Mouse (Mus musculus) intestine, embryonic 14.5 days (tissue): Measurements from ENCODE around the gene 1700069L16Rik. TPM values are rescaled to one million over a fixed set of nuclear protein-coding genes. Genes with fewer than 3 reads are reported as not detected.

Experiments
- ATAC-seq: fragments of 200-750 bp; cut with Nextera tagmentation; replicated peaks from 2 replicates; pipeline ENCODE4 v1.8.0; 2017; ENCODE audit warnings: low read depth, moderate number of reproducible peaks, moderate TSS enrichment, moderate library complexity; ENCODE audit not compliant: low FRiP score, low TSS enrichment
- DNase-seq: peaks from one replicate; pipeline ENCODE4 v3.0.0-alpha.2; 2018; ENCODE audit warnings: low spot score
- H3K27ac ChIP-seq: fragments of 300-500 bp; sonication (generic); 2 replicates; pipeline ENCODE4 v1.5.1; 2014; ENCODE audit warnings: low read depth, mild to moderate bottlenecking, control low read depth
- H3K27me3 ChIP-seq: fragments of 300-500 bp; sonication (generic); replicated peaks from 2 replicates; pipeline ENCODE4 v1.6.1; 2014; ENCODE audit warnings: low read length, control low read depth; ENCODE audit not compliant: control insufficient read depth, insufficient read depth
- H3K36me3 ChIP-seq: fragments of 300-500 bp; sonication (generic); 2 replicates; pipeline ENCODE4 v1.6.1; 2014; ENCODE audit warnings: low read length, control low read depth; ENCODE audit not compliant: control insufficient read depth, insufficient read depth
- H3K4me1 ChIP-seq: fragments of 300-500 bp; sonication (generic); replicated peaks from 2 replicates; pipeline ENCODE4 v1.6.1; 2014; ENCODE audit warnings: low read length, control low read depth, mixed read lengths; ENCODE audit not compliant: control insufficient read depth, insufficient read depth
- H3K4me2 ChIP-seq: fragments of 300-500 bp; sonication (generic); 2 replicates; pipeline ENCODE4 v1.6.1; 2014; ENCODE audit warnings: low read length
- H3K4me3 ChIP-seq: fragments of 300-500 bp; sonication (generic); 2 replicates; pipeline ENCODE4 v1.5.1; 2014; ENCODE audit warnings: low read depth, low read length, control low read depth, mixed read lengths
- H3K9ac ChIP-seq: fragments of 300-500 bp; sonication (generic); 2 replicates; pipeline ENCODE4 v1.6.1; 2014; ENCODE audit warnings: mild to moderate bottlenecking, low read length
- H3K9me3 ChIP-seq: fragments of 300-500 bp; sonication (generic); 2 replicates; pipeline ENCODE4 v1.6.1; 2016; ENCODE audit warnings: low read length, control low read depth; ENCODE audit not compliant: control insufficient read depth
- WGBS: fragments of 180-500 bp; shearing (Covaris S2); extraction: QIAGEN DNeasy Blood & Tissue Kit; methylation state at CpG from one replicate; pipeline ENCODE4 v1.1.7; 2014; 5-methylcytosine and 5-hydroxymethylcytosine counted together
- polyA plus RNA-seq: library from polyadenylated mRNA; unstranded; fragments of >200 nt; fragmentation: Nextera tagmentation; extraction: Ambion mirVana; gene quantifications from 2 replicates; pipeline ENCODE4 v1.2.1, GENCODE M21; 2014

The 1700069L16Rik gene
- polyA plus RNA-seq, 1 experiment from 2014 or later: not detected

DNA sequence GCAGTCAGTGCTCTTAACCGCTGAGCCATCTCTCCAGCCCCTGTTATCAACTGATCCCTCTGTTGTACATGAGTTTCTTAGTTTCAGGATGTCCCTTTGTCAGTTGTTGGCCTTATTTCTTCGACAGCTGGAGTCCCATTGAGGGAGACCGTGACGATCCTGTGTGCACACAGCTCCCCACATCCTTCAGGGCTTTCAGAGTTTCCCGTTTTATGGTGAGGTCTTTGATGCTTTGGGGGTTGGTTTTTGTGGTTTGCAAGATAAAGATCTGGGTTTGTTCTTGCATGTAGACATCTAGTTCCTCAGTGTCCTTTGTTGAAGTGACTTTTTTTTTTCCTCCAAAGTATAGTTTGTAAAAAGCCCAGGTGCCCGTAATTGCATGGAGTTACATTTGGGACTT lies 54.0 kb downstream of the 1700069L16Rik start:
- ATAC-seq: no peak
- no peak overlapping the region for H3K4me2 ChIP-seq
- no peak overlapping the region for H3K4me3 ChIP-seq
- no peak overlapping the region for H3K27ac ChIP-seq
- no peaks in the 10 kb centered on the region for H3K4me1 ChIP-seq
- H3K9ac ChIP-seq: no peak overlapping the region
- 77% methylated on average over 6 of the region's 6 CpGs for WGBS
- H3K27me3 ChIP-seq: no peaks in the 10 kb centered on the region
- no peaks in the 10 kb centered on the region for H3K36me3 ChIP-seq
- no peak for DNase-seq
- no peaks in the 10 kb centered on the region for H3K9me3 ChIP-seq

DNA sequence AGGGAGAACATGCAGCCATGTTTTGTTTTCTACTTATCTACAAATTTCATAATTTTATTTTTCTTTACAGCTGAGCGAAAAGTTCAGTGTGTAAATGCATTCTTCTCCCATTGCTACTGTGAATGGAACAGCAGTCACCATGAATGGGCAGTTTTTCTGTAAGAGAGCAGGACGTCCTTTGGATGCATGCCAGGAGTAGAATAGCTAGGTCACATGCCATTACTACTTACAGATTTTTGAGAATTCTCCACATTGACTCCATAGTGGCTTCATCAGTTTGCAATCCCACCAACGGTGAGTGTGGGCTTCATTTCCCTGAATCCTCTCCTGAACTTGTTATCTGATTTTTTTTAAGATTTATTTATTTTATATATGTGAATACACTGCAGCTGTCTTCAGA lies 54.5 kb downstream of the 1700069L16Rik start:
- ATAC-seq: no peak
- no peak overlapping the region for H3K4me3 ChIP-seq
- H3K27ac ChIP-seq: no peak overlapping the region
- no peak overlapping the region for H3K9ac ChIP-seq
- H3K4me1 ChIP-seq: no peaks in the 10 kb centered on the region
- WGBS: 68% methylated on average over 3 of the region's 3 CpGs
- H3K4me2 ChIP-seq: no peak overlapping the region
- H3K9me3 ChIP-seq: no peaks in the 10 kb centered on the region
- no peaks in the 10 kb centered on the region for H3K27me3 ChIP-seq
- H3K36me3 ChIP-seq: no peaks in the 10 kb centered on the region
- DNase-seq: no peak

DNA sequence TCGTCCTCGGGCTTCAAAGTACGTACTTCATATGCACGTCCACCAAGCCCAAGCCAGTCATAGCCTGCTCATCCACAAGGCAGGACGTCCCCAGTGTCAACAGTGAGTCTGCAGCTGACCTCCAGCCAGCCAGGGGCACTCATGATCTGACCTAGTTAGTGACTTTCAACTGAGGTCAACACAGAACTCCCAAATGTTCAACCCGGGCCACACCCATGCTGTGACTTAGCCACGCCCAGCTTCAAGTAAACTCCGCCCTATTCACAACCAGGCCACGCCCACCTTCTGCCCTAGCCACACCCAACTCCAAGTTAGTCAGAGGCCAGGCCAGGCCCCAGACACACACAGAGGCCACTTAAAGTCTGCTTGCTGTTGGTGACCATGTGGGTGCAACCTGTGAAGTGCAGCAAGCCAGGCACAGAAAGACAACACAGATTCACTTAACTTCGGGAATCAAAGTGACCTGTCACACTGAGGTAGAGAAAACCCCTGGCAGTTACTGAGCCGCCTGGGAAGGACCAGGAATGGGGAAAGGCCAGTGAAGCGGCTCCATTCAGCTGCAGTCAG lies 59.9 kb downstream of the 1700069L16Rik start:
- H3K27ac ChIP-seq: no peak overlapping the region
- no peaks in the 10 kb centered on the region for H3K36me3 ChIP-seq
- no peak overlapping the region for H3K4me2 ChIP-seq
- DNase-seq: no peak
- no peak overlapping the region for H3K4me3 ChIP-seq
- no peaks in the 10 kb centered on the region for H3K9me3 ChIP-seq
- H3K4me1 ChIP-seq: no peaks in the 10 kb centered on the region
- no peaks in the 10 kb centered on the region for H3K27me3 ChIP-seq
- no peak for ATAC-seq
- 68% methylated on average over 12 of the region's 12 CpGs for WGBS
- no peak overlapping the region for H3K9ac ChIP-seq

DNA sequence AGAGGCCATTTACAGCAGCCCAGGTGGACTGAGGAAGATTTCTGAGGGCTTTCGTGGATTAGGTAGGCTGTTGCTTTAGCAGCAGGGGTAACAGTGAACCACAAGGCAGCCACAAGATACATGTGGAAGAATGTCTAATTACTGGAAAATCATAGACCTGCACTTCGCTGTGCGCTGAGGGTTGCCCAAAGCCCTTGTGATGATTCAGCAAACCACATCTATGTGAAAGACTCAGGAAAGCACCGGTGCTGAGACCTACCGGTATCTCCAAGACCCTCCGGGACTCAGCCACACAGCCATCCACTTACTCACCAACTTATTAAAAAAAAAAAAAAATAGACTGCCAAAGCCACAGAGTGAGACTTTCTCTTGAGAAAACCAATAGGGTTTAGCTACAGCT lies 60.4 kb downstream of the 1700069L16Rik start:
- WGBS: 85% methylated on average over 6 of the region's 6 CpGs
- Histone ChIP-seq H3K27ac (no peak overlapping the region), H3K9me3 (no peaks in the 10 kb centered on the region), H3K27me3 (no peaks in the 10 kb centered on the region), H3K9ac (no peak overlapping the region), H3K36me3 (no peaks in the 10 kb centered on the region), H3K4me3 (no peak overlapping the region), H3K4me2 (no peak overlapping the region), H3K4me1 (no peaks in the 10 kb centered on the region)
- DNase-seq (no peak), ATAC-seq (no peak)

DNA sequence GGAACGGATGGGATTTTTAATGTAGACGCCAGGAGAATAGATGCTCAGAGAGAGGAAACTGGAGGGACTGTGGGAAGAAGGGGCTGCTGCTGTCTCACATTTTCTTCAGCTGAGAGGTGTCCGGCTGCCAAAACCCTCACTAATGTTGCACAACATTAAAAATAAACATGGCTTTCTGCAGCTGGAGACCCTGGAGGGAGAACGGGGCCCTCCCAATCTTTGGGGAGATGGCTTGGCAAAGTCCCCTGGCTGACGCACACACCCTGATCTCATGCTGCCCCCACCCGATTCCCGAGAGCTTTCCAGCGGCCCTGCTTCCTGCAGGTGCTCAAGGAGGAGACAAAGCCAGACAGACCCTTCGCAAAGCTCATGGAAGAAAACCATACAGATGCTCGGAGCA lies 63.7 kb downstream of the 1700069L16Rik start:
- DNase-seq: no peak
- Histone ChIP-seq H3K4me2 (no peak overlapping the region), H3K9ac (no peak overlapping the region), H3K36me3 (no peaks in the 10 kb centered on the region), H3K27me3 (no peaks in the 10 kb centered on the region), H3K4me3 (no peak overlapping the region), H3K9me3 (no peaks in the 10 kb centered on the region), H3K27ac (no peak overlapping the region), H3K4me1 (no peaks in the 10 kb centered on the region)
- WGBS: 49% methylated on average over 10 of the region's 10 CpGs
- no peak for ATAC-seq

DNA sequence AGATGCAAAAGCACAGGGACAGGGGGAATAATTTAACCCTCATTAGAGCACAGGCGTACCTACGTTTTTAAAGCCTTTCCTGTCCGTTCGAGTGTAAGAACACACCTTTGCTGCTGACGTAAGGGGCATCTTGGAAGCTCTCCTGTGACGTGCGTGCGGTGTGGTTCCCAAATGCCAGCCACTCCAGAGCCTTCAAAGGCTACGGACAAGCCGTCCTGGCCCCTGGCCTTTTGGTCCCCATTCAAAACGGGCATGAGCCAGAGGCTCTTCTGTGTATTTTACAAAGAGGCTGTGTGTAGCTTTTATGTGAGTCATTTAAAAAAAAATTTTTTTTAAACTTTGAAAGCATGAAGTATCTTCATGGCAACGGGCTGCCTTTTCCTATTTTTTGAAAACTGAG lies 69.8 kb downstream of the 1700069L16Rik start:
- Histone ChIP-seq H3K27ac (no peak overlapping the region), H3K9me3 (no peaks in the 10 kb centered on the region), H3K36me3 (no peaks in the 10 kb centered on the region), H3K4me1 (peaks cover 14% of the 10 kb centered on the region), H3K27me3 (0 out of 2 replicates have a peak, but pooled peaks cover 2% of the 10 kb centered on the region), H3K9ac (no peak overlapping the region), H3K4me2 (no peak overlapping the region), H3K4me3 (no peak overlapping the region)
- WGBS: 84% methylated on average over 12 of the region's 12 CpGs
- ATAC-seq (no peak), DNase-seq (no peak)

DNA sequence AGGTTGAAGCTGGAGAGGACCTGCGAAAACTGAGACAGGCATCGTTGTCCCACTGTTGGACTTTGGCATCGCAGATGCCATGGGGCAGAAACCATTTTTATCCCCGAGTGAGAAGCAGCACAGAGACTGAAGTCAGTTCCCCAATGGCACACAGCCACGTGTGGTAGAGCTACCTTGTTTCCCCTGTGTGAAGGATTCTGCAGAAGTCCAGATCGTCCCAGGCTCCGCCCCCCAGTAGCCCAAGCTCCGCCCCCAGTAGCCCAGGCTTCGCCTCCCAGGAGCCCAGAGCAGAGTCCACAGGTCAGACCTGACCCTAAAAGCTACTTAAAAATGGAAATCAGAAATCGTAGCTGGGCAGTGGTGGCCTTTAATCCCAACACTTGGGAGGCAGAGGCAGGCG lies 70.4 kb downstream of the 1700069L16Rik start:
- DNase-seq: no peak
- no peak overlapping the region for H3K27ac ChIP-seq
- no peak overlapping the region for H3K9ac ChIP-seq
- no peak overlapping the region for H3K4me3 ChIP-seq
- H3K9me3 ChIP-seq: no peaks in the 10 kb centered on the region
- no peak for ATAC-seq
- peaks cover 16% of the 10 kb centered on the region for H3K4me1 ChIP-seq
- 0 out of 2 replicates have a peak, but pooled peaks cover 3% of the 10 kb centered on the region for H3K27me3 ChIP-seq
- no peaks in the 10 kb centered on the region for H3K36me3 ChIP-seq
- WGBS: 79% methylated on average over 11 of the region's 11 CpGs
- no peak overlapping the region for H3K4me2 ChIP-seq

DNA sequence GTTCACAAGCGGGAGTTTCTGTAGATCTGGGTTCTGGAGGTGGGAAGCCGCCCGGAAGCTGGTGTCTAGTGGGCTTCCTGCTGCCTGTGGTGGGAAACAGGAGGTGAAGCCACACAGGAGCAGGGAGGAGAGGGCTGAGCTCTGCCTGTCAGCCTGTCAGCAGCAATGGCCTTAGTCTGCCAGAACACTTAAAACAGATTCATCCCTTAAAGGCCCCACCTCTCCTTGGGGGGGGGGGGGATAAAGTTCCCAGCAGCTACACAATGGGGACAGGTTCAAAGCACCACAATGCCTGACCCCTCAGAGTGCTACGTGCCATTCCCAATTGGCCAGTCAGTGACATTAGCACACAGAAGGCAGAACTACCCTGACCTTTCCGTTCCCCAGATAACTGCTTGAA lies 72.4 kb downstream of the 1700069L16Rik start:
- Histone ChIP-seq H3K9me3 (no peaks in the 10 kb centered on the region), H3K27me3 (0 out of 2 replicates have a peak, but pooled peaks cover 3% of the 10 kb centered on the region), H3K9ac (no peak overlapping the region), H3K4me2 (no peak overlapping the region), H3K4me1 (peaks cover 19% of the 10 kb centered on the region), H3K4me3 (no peak overlapping the region), H3K27ac (no peak overlapping the region), H3K36me3 (no peaks in the 10 kb centered on the region)
- DNase-seq (no peak), ATAC-seq (no peak)
- 22% methylated on average over 5 of the region's 5 CpGs for WGBS
